Mouse (Mus musculus) left cerebral cortex, postnatal 10 days (tissue): ENCODE data around the gene Rpl22. TPM values are rescaled to one million over a fixed set of nuclear protein-coding genes. Genes with fewer than 3 reads are reported as not detected.
A peak's percentile ranks its signal among the peaks of the same experiment; 100 is the strongest.

Experiments used
- DNase-seq, 2 experiments: peaks; one replicate each; pipeline ENCODE4 v3.0.0; 2021 to 2022; ENCODE audit warnings: low spot score in 2 of 2, mixed read lengths in 1 of 2; ENCODE audit errors: extremely low spot score in 1 of 2
- intact Hi-C: fragments of 180-260 bp; cut with DNase I; formaldehyde crosslinking; loops from one replicate; pipeline ENCODE4 v1.15.1; 2025
- total RNA-seq, 2 experiments: library from RNA; stranded (reverse); gene quantifications; 2 replicates each; pipeline ENCODE4 v1.2.3; 2021

The Rpl22 gene
- total RNA-seq, 2 experiments from 2014 or later = 224 to 239 TPM

- intact Hi-C loops = no loop called here
- no peak for DNase-seq
Measured at GRCm38 (mm10) chr4:152294188-152294929, 31.2 kb upstream of the Rpl22 start.

- no peak for DNase-seq
- intact Hi-C loops = no loop called here
Measured at GRCm38 (mm10) chr4:152295916-152296315, 29.6 kb upstream of the Rpl22 start.

GRCm38 (mm10) chr4:152296371-152296770 is 29.2 kb upstream of the Rpl22 start:
- intact Hi-C loops = no loop called here
- DNase-seq = no peak

GRCm38 (mm10) chr4:152296874-152297861 is 28.4 kb upstream of the Rpl22 start, which contains the start of gene Icmt:
Icmt (plus strand) TSS chr4:152297227.
- DNase-seq = peak; percentile 98 to 100

DNA sequence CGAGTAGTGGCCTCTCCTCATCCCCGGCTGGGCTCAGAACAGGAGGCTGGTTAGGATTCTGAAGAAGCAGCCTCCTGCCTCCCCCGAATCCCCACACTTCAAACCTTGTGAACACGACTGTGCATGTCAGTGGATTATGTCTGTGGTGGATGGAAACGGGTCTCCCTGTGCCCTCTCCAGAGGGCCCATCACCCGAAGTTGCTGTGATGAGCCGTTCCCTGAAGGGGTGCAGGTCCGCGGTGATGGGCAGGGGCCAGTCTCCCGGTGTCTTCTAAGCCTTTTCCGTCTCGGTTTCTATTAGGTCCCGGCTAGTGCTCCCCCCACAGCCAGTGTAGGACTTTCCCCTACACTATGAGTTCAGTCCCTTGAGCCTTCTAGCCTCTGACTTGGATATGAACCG is 26.7 kb upstream of the Rpl22 start:
- no peak for DNase-seq
- intact Hi-C loops = no loop called here

More at GRCm38 (mm10) chr4:152296874-152297861, 28.4 kb upstream of the Rpl22 start, which contains the start of gene Icmt:
- intact Hi-C loops = no loop called here

- intact Hi-C loops = no loop called here
Measured at GRCm38 (mm10) chr4:152300375-152300774, 25.2 kb upstream of the Rpl22 start.

GRCm38 (mm10) chr4:152302012-152302411 is 23.5 kb upstream of the Rpl22 start:
- no peak for DNase-seq
- intact Hi-C loops = no loop called here

More at GRCm38 (mm10) chr4:152300375-152300774, 25.2 kb upstream of the Rpl22 start:
- DNase-seq = no peak

- intact Hi-C loops = no loop called here
- DNase-seq = no peak
Measured at GRCm38 (mm10) chr4:152303172-152303571, 22.4 kb upstream of the Rpl22 start.

- intact Hi-C loops = no loop called here
Measured at GRCm38 (mm10) chr4:152304685-152305084, 20.9 kb upstream of the Rpl22 start.

GRCm38 (mm10) chr4:152305991-152306390 is 19.6 kb upstream of the Rpl22 start:
- no peak for DNase-seq
- intact Hi-C loops = no loop called here

More at GRCm38 (mm10) chr4:152304685-152305084, 20.9 kb upstream of the Rpl22 start:
- no peak for DNase-seq

DNA sequence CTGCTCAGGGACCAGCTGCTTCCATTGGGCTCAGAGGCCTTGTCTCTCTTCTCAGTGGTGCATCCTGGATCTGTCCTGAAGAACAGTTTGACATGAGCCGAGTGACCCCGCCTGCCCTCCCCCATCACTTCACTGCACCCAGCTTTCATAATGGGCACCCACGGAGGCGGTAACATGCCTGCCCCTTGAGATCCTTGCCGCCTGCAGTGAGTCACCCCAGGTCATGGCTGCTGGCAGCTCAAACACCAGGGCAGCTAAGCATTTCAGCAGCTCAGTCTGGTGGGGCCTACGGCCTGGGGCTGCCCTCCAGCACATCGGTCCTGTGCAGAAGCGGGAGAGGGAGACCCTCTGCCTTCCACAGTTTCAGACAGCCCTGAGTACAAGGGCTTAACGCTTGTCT is 18.0 kb upstream of the Rpl22 start:
- no peak for DNase-seq

DNA sequence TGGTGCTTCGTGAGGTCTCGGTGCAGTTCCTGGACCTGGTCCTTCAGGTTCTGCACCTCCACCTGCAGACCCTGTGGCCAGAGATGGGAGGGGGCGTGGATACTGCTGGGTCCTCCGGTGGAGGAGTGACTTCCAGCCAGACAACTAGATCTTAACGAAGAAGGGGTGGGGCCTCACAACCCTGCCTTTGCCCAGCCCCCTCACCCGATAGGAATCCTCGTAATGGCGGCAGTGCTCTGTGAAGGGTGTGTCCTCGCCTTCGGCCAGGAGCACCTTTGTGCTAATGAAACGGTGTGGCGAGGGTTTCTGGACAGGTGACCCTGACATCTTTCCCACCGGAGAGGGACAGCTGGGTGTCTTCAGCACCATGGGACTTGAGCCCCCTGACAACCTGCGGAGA is 13.4 kb upstream of the Rpl22 start:
- intact Hi-C loops = no loop called here
- DNase-seq = no peak

More for the DNA sequence above, 18.0 kb upstream of the Rpl22 start:
- intact Hi-C loops = no loop called here

DNA sequence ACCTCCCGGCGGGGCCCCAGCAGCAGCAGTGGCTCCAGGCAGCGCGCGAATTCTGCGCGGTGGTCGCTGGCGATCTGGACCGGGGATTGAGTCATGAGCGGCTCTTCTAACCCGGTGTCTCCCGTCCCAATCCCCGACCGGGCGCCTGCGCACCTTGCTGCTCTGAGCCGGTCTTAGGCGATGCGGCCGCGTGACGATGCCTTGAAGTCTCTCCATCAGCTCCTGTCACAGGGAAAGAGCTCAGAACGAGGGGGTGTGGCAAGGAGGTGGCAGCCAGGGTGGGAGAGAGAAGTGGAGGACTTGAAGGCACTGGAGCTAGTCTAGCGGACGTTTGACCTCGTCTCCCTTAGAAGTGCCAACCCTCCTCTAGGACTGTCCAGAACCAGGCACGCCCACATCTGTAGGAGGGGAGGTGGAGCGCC is 12.3 kb upstream of the Rpl22 start:
- no peak for DNase-seq

DNA sequence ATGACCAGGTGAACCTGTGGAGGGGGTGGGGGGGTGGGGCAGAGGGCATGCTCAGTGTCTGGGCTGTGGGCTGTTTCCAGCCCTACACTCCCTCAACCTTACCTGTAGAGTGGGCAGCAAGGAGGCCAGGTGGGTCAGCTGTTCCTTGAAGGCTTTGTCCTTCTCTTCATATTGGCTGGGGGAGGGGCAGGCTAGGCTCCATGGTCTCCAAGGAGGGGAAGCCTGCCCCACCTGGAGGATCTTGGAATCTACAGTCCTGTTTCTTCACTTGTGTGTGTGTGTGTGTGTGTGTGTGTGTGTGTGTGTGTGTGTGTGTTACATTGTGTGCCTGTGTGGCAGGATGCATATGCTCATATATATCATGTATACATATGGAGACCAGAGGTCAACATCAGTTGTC is 11.6 kb upstream of the Rpl22 start:
- intact Hi-C loops = no loop called here
- peak in 1 of 2 experiments; percentile 78 for DNase-seq

More for the DNA sequence above, 12.3 kb upstream of the Rpl22 start:
- intact Hi-C loops = no loop called here

GRCm38 (mm10) chr4:152315498-152316213 is 9.9 kb upstream of the Rpl22 start:
- intact Hi-C loops = no loop called here
- DNase-seq = no peak

GRCm38 (mm10) chr4:152317631-152318033 is 7.9 kb upstream of the Rpl22 start:
- no peak for DNase-seq

DNA sequence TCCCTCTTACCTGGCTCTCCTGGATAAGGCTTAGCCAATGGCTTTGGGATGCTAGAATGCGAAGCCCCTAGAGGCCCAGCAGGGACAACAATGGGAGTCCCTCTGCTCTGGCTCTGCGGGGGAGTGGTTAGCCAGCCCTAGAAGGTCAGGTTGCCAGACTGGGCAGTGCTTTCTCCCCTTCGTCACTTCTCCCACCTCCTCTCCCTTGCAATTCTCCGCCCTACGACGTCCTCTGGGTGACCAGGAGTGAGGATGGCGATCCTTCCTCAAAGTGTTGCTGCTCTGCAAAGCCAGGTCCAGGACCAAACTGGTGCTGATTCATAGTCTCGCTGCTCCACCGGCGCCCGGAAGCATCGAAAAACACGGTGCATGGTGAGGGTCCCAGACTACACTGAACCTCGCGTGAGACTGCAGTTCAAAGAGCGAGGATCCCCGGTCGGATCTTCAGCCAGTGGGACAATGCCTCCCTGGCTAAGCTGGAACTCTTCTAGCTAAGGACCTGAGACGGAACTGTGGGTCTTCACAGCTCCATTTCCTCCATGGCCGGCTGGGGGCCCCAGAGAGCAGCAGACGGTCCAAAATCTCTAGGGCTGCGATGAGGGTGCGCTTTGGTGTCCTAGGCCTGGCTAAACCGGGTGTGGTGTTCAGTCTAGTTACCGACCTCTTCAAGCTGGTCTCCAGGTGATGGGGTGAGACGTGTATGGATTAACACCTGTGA is 6.9 kb upstream of the Rpl22 start, which contains the start of gene Rnf207:
Rnf207 (minus strand) TSS at position 477 of the 718 bp plus-strand sequence.
- no peak for DNase-seq
- intact Hi-C loops = no loop called here

More at GRCm38 (mm10) chr4:152317631-152318033, 7.9 kb upstream of the Rpl22 start:
- intact Hi-C loops = no loop called here

DNA sequence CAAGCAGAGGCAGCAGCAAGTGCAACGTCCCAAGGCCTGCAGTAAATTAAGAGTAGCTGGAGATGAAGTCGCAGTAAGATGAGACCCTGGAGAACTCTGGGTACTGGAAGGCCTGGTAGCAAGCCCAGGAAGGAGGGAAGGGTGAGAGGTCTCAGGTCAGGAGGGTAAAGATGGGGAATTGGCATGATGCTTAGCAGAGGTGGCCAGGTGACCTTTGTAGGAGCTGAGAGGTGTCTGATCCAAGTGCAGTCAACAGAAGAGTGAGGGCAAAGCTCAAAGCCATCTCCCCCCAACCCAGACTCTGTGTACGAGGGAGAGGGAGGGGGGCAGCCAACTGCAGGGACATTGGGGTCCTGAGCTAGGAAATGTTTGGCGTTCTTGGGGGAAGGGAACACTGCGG is 4.1 kb upstream of the Rpl22 start:
- no peak for DNase-seq
- intact Hi-C loops = no loop called here
